31 mouse cellular contexts compared by ENCODE assay signal in the genomic region with DNA sequence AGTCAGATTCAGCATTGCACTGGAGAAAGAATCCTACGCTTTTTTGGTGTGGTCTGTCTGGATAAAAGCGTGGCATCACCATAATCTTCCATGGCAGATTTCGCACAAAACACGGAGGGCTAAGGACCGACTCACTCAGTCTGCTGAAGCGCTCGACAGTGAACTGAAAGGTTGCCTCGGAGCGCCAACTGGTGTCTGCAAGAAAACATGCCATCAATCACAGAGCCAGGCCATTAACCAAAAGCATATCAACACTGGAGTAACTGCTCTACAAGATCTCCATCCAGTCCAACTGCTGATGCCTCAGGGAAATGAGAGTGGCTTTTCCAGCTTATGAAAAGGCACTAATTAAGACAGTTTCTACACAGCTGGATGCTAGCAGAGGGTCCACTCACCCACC. TPM values are rescaled to one million over a fixed set of nuclear protein-coding genes. Genes with fewer than 3 reads are reported as not detected.
DNase-seq lines count a peak whose midpoint lies in the region; ATAC-seq and TF ChIP-seq lines count a peak whose summit lies in the region.
"Had no signal": no experiment of that assay in that cellular context is flagged by ENCODE, and none has a peak within 500 bp of the region (broad histone marks: within the 10 kb centered on the region; RNA-seq: fewer than 3 reads in every experiment).

No protein-coding gene starts in this region.

- no peak overlapping the region for H3K9ac ChIP-seq in midbrain, postnatal 0 days (replicated peaks; ENCODE audit: low read length, poor library complexity, severe bottlenecking)
- no peak overlapping the region for H3K9ac ChIP-seq in neural tube, embryonic 14.5 days (replicated peaks; ENCODE audit: low read depth, low read length)
- H3K9ac ChIP-seq: forebrain, embryonic 15.5 days; limb, embryonic 15.5 days; stomach, embryonic 15.5 days had no signal

- H3K4me2 ChIP-seq in midbrain, postnatal 0 days (ENCODE audit: low read depth, low read length, poor library complexity, severe bottlenecking) = no peak overlapping the region
- H3K4me2 ChIP-seq in neural tube, embryonic 14.5 days (ENCODE audit: low read depth, low read length) = no peak overlapping the region
- H3K4me2 ChIP-seq: forebrain, embryonic 15.5 days; limb, embryonic 15.5 days; stomach, embryonic 15.5 days had no signal

- no peak overlapping the region for H3K27ac ChIP-seq in midbrain, postnatal 0 days (ENCODE audit: low read depth, low read length)
- H3K27ac ChIP-seq in midbrain, embryonic 10.5 days (replicated peaks) = no peak overlapping the region
- no peak overlapping the region for H3K27ac ChIP-seq in neural tube, embryonic 14.5 days (ENCODE audit: low read depth, low read length)
- H3K27ac ChIP-seq: forebrain, embryonic 15.5 days; limb, embryonic 15.5 days; stomach, embryonic 15.5 days had no signal

- no peaks in the 10 kb centered on the region for H3K4me1 ChIP-seq in midbrain, postnatal 0 days (ENCODE audit: insufficient read depth, low read length)
- H3K4me1 ChIP-seq in midbrain, embryonic 10.5 days = no peaks in the 10 kb centered on the region
- H3K4me1 ChIP-seq in neural tube, embryonic 14.5 days (ENCODE audit: control insufficient read depth, insufficient read depth, low read length) = 0 out of 2 replicates have a peak, but pooled peaks cover 3% of the 10 kb centered on the region
- H3K4me1 ChIP-seq: limb, embryonic 15.5 days had no signal

- intact Hi-C loops in gastrocnemius, postnatal 14 days (cut with DNase I; ENCODE audit: low total_unique reads) = no loop called here

- H3K36me3 ChIP-seq in midbrain, postnatal 0 days (ENCODE audit: insufficient read depth, low read length) = peaks cover 42% of the 10 kb centered on the region
- H3K36me3 ChIP-seq in midbrain, embryonic 10.5 days = peaks cover 95% of the 10 kb centered on the region
- H3K36me3 ChIP-seq in neural tube, embryonic 14.5 days (ENCODE audit: control insufficient read depth, insufficient read depth, low read length) = peaks cover 48% of the 10 kb centered on the region

- no peaks in the 10 kb centered on the region for H3K9me3 ChIP-seq in midbrain, postnatal 0 days (ENCODE audit: low read length)
- no peaks in the 10 kb centered on the region for H3K9me3 ChIP-seq in midbrain, embryonic 10.5 days (replicated peaks)
- no peaks in the 10 kb centered on the region for H3K9me3 ChIP-seq in neural tube, embryonic 14.5 days (ENCODE audit: control insufficient read depth, low read length)
- H3K9me3 ChIP-seq: forebrain, embryonic 15.5 days; limb, embryonic 15.5 days; stomach, embryonic 15.5 days had no signal

- peak; percentile 50 for DNase-seq in gastrocnemius, adult 18-20 months (ENCODE audit: low spot score)
- DNase-seq in gastrocnemius, postnatal 14 days = no peak
- DNase-seq in layer of hippocampus, adult 18-20 months (ENCODE audit: low spot score in 2 of 2) = peak; percentile 31 to 60
- DNase-seq in layer of hippocampus, adult 8-10 months (ENCODE audit: low spot score in 2 of 2) = no peak
- DNase-seq in midbrain, postnatal 0 days (ENCODE audit: low spot score) = peak; percentile 19
- DNase-seq in midbrain, embryonic 10.5 days (ENCODE audit: low spot score) = no peak
- DNase-seq in spleen, postnatal 4 days (ENCODE audit: low spot score in 2 of 2) = no peak
- DNase-seq: adrenal gland, adult 2 months; heart, adult 18-20 months; heart, postnatal 36 days; kidney, adult 2 months; kidney, postnatal 25 days; lung, adult 2 months; lung, postnatal 36 days; right cerebral cortex, postnatal 14 days; thymus, adult 18-20 months had no signal

- ATAC-seq in midbrain, postnatal 0 days (ENCODE audit: low FRiP score) = no peak
- peak; percentile 54; the same call in 1 of the 2 replicates for ATAC-seq in neural tube, embryonic 14.5 days (ENCODE audit: low read depth)
- ATAC-seq: forebrain, embryonic 15.5 days; inflammation-experienced regulatory T-cells, adult 6 months had no signal

- no peaks in the 10 kb centered on the region for H3K27me3 ChIP-seq in midbrain, postnatal 0 days (ENCODE audit: insufficient read depth, low read length)
- H3K27me3 ChIP-seq in midbrain, embryonic 10.5 days (ENCODE audit: low read depth, poor library complexity, severe bottlenecking) = no peaks in the 10 kb centered on the region
- no peaks in the 10 kb centered on the region for H3K27me3 ChIP-seq in neural tube, embryonic 14.5 days (ENCODE audit: control insufficient read depth, insufficient read depth, low read length)
- H3K27me3 ChIP-seq: forebrain, embryonic 15.5 days; limb, embryonic 15.5 days; stomach, embryonic 15.5 days had no signal

- WGBS in midbrain, postnatal 0 days = 55% methylated on average over 9 of the region's 9 CpGs
- WGBS in midbrain, embryonic 10.5 days = 92% methylated on average over 9 of the region's 9 CpGs
- 28% methylated on average over 9 of the region's 9 CpGs for WGBS in neural tube, embryonic 14.5 days

- no peak overlapping the region for H3K4me3 ChIP-seq in midbrain, postnatal 0 days (ENCODE audit: low read depth, low read length)
- H3K4me3 ChIP-seq in midbrain, embryonic 10.5 days = no peak overlapping the region
- H3K4me3 ChIP-seq in neural tube, embryonic 14.5 days (ENCODE audit: low read depth, low read length) = no peak overlapping the region
- H3K4me3 ChIP-seq: forebrain, embryonic 15.5 days; limb, embryonic 15.5 days; stomach, embryonic 15.5 days had no signal

- peak; percentile 13; the same call in 1 of the 2 replicates for TF ChIP-seq CTCF in midbrain, postnatal 0 days (IDR thresholded peaks at IDR 0.05)

RNA-seq across cellular contexts. Expression of gene Gm5767, which starts 31.4 kb away (rescaled TPM):
- not detected for total RNA-seq in gastrocnemius, adult 18-20 months (2021)
- not detected for total RNA-seq in gastrocnemius, postnatal 14 days (2021)
- total RNA-seq in layer of hippocampus, adult 18-20 months (2021) = not detected
- total RNA-seq in layer of hippocampus, adult 8-10 months (2022) = not detected
- not detected in 2 replicates for total RNA-seq in midbrain, postnatal 0 days (2014; rRNA removed)
- polyA plus RNA-seq in midbrain, postnatal 0 days (2015; fragmentation: Nextera tagmentation; extraction: Ambion mirVana) = not detected in 2 replicates
- polyA plus RNA-seq in midbrain, embryonic 10.5 days (2016; fragmentation: Nextera tagmentation; extraction: Ambion mirVana) = not detected in 2 replicates
- polyA plus RNA-seq in neural tube, embryonic 14.5 days (2014; fragmentation: Nextera tagmentation; extraction: Ambion mirVana) = not detected in 2 replicates
- total RNA-seq: adrenal gland, adult 2 months; heart, adult 18-20 months; heart, postnatal 36 days; left cerebral cortex, adult 18-20 months; left cerebral cortex, postnatal 36 days; megakaryocyte-erythroid progenitor cell, adult 5-6 weeks; monocyte, adult 5-6 weeks; neutrophil, adult 5-6 weeks had no signal
- polyA plus RNA-seq: C2C12; cortical plate, adult 2 months; embryonic facial prominence, embryonic 14.5 days; forebrain, embryonic 15.5 days; heart, embryonic 14.5 days; inflammation-experienced regulatory T-cells, adult 6 months; lung, adult 2 months; spleen, adult 2 months; stomach, embryonic 15.5 days had no signal

RNA-seq across cellular contexts. Expression of gene Carhsp1, which starts 40.0 kb away (rescaled TPM):
- total RNA-seq in gastrocnemius, adult 18-20 months (2021) = 1 to 10 TPM; 4.7 to 7.9 TPM
- 10 to 100 TPM; 12.7 to 13.2 TPM for total RNA-seq in gastrocnemius, postnatal 14 days (2021)
- 10 to 100 TPM; 27.3 to 28.4 TPM for total RNA-seq in layer of hippocampus, adult 18-20 months (2021)
- total RNA-seq in layer of hippocampus, adult 8-10 months (2022) = 10 to 100 TPM; 22.4 to 29.6 (median 24.0) TPM
- 117 and 124 TPM in 2 replicates for total RNA-seq in midbrain, postnatal 0 days (2014; rRNA removed)
- polyA plus RNA-seq in midbrain, postnatal 0 days (2015; fragmentation: Nextera tagmentation; extraction: Ambion mirVana) = 98.5 and 100 TPM in 2 replicates
- 197 and 253 TPM in 2 replicates for polyA plus RNA-seq in midbrain, embryonic 10.5 days (2016; fragmentation: Nextera tagmentation; extraction: Ambion mirVana)
- 58.5 and 73.7 TPM in 2 replicates for polyA plus RNA-seq in neural tube, embryonic 14.5 days (2014; fragmentation: Nextera tagmentation; extraction: Ambion mirVana)

Comparison
In these comparisons a context has a peak if more than half of its experiments do, and no peak if none do; other contexts are left out.
1. DNase-seq: peak in gastrocnemius, adult 18-20 months (single experiment), layer of hippocampus, adult 18-20 months (2 of 2) and midbrain, postnatal 0 days (single experiment); none in gastrocnemius, postnatal 14 days (single experiment), layer of hippocampus, adult 8-10 months (0 of 2), midbrain, embryonic 10.5 days (single experiment) and spleen, postnatal 4 days (0 of 2).